Comparison of ENCODE assay signal across 13 mouse cellular contexts in genomic region chr4:118081608-118082331, GRCm38 (mm10).
"Had no signal": no experiment of that assay in that cellular context is flagged by ENCODE, and none has a peak within 500 bp of the region (broad histone marks: within the 10 kb centered on the region; RNA-seq: fewer than 3 reads in every experiment).

No protein-coding gene starts in this region.

- H3K9me3 ChIP-seq: intestine, embryonic 15.5 days; midbrain, embryonic 15.5 days; neural tube, embryonic 13.5 days had no signal

- H3K4me2 ChIP-seq: intestine, embryonic 15.5 days; lung, embryonic 14.5 days; midbrain, embryonic 11.5 days; midbrain, embryonic 15.5 days; neural tube, embryonic 13.5 days had no signal

- H3K9ac ChIP-seq: intestine, embryonic 15.5 days; lung, embryonic 14.5 days; midbrain, embryonic 15.5 days; neural tube, embryonic 13.5 days had no signal

- H3K27ac ChIP-seq: intestine, embryonic 15.5 days; midbrain, embryonic 15.5 days; neural tube, embryonic 13.5 days had no signal

- H3K4me3 ChIP-seq: intestine, embryonic 15.5 days; midbrain, embryonic 15.5 days; neural tube, embryonic 13.5 days had no signal

- H3K27me3 ChIP-seq: intestine, embryonic 15.5 days; midbrain, embryonic 15.5 days; neural tube, embryonic 13.5 days had no signal

- ATAC-seq: intestine, embryonic 15.5 days; midbrain, embryonic 15.5 days had no signal

- DNase-seq: kidney, adult 18-20 months; kidney, postnatal 10 days; kidney, postnatal 4 days; left cerebral cortex, postnatal 4 days; lung, embryonic 14.5 days; lung, postnatal 10 days; lung, postnatal 4 days; retina, postnatal 1 day; thymus, postnatal 4 days had no signal

- H3K36me3 ChIP-seq: intestine, embryonic 15.5 days; midbrain, embryonic 15.5 days; neural tube, embryonic 13.5 days had no signal
